Mouse (Mus musculus) heart, embryonic 14.5 days (tissue): ENCODE results near the gene Garnl3. TPM values are rescaled to one million over a fixed set of nuclear protein-coding genes. Genes with fewer than 3 reads are reported as not detected.
A peak's percentile ranks its signal among the peaks of the same experiment; 100 is the strongest.

Source experiments
- ATAC-seq: fragments of 200-750 bp; cut with Nextera tagmentation; 2 replicates; pipeline ENCODE4 v1.8.0; 2017; ENCODE audit warnings: low read depth, moderate TSS enrichment; ENCODE audit not compliant: insufficient number of reproducible peaks, insufficient read depth, low FRiP score
- H3K27ac ChIP-seq, 2 experiments: fragments of 200-500 bp in 1 of 2; fragments of 300-500 bp in 1 of 2; sonication (generic) in 1 of 2; replicated peaks in 1 of 2; 2 replicates each; pipeline ENCODE4 v1.5.1; 2012 to 2014; ENCODE audit warnings: low read depth in 2 of 2, low read length in 2 of 2, control low read depth in 1 of 2, mild to moderate bottlenecking in 1 of 2, mixed read lengths in 1 of 2; ENCODE audit not compliant: control insufficient read depth in 1 of 2, insufficient read depth in 1 of 2
- H3K27me3 ChIP-seq: fragments of 300-500 bp; sonication (generic); 2 replicates; pipeline ENCODE4 v1.6.1; 2014; ENCODE audit warnings: mild to moderate bottlenecking, low read length, control low read depth; ENCODE audit not compliant: control insufficient read depth, insufficient read depth
- H3K36me3 ChIP-seq: fragments of 300-500 bp; sonication (generic); 2 replicates; pipeline ENCODE4 v1.6.1; 2014; ENCODE audit warnings: mild to moderate bottlenecking, control low read depth, low read length, mixed read lengths; ENCODE audit not compliant: control insufficient read depth, insufficient read depth
- H3K4me1 ChIP-seq, 2 experiments: fragments of 200-500 bp in 1 of 2; fragments of 300-500 bp in 1 of 2; sonication (generic) in 1 of 2; 2 replicates each; pipeline ENCODE4 v1.6.1; 2012 to 2014; ENCODE audit warnings: low read length in 2 of 2, control low read depth in 1 of 2, mixed read lengths in 1 of 2; ENCODE audit not compliant: control insufficient read depth in 2 of 2, insufficient read depth in 2 of 2
- H3K4me2 ChIP-seq: fragments of 300-500 bp; sonication (generic); 2 replicates; pipeline ENCODE4 v1.6.1; 2014; ENCODE audit warnings: mild to moderate bottlenecking, low read length
- H3K4me3 ChIP-seq, 2 experiments: fragments of 200-500 bp in 1 of 2; fragments of 300-500 bp in 1 of 2; sonication (generic) in 1 of 2; 2 replicates each; pipeline ENCODE4 v1.5.1; 2012 to 2014; ENCODE audit warnings: low read length in 2 of 2, mild to moderate bottlenecking in 2 of 2, control low read depth in 1 of 2, low read depth in 1 of 2, moderate library complexity in 1 of 2; ENCODE audit not compliant: control insufficient read depth in 1 of 2, insufficient read depth in 1 of 2
- H3K9ac ChIP-seq: fragments of 300-500 bp; sonication (generic); 2 replicates; pipeline ENCODE4 v1.6.1; 2014; ENCODE audit warnings: mild to moderate bottlenecking, low read length
- H3K9me3 ChIP-seq: fragments of 300-500 bp; sonication (generic); 2 replicates; pipeline ENCODE4 v1.6.1; 2016; ENCODE audit warnings: low read length, control low read depth; ENCODE audit not compliant: control insufficient read depth
- WGBS: fragments of 180-500 bp; shearing (Covaris S2); extraction: QIAGEN DNeasy Blood & Tissue Kit; methylation state at CpG from one replicate; pipeline ENCODE4 v1.1.7; 2014; 5-methylcytosine and 5-hydroxymethylcytosine counted together
- polyA plus RNA-seq: library from polyadenylated mRNA; unstranded; fragments of >200 nt; fragmentation: Nextera tagmentation; extraction: Ambion mirVana; gene quantifications from 2 replicates; pipeline ENCODE4 v1.2.1, GENCODE M21; 2014

Garnl3 gene
- 9.0 and 11.0 TPM in 2 replicates for polyA plus RNA-seq

DNA sequence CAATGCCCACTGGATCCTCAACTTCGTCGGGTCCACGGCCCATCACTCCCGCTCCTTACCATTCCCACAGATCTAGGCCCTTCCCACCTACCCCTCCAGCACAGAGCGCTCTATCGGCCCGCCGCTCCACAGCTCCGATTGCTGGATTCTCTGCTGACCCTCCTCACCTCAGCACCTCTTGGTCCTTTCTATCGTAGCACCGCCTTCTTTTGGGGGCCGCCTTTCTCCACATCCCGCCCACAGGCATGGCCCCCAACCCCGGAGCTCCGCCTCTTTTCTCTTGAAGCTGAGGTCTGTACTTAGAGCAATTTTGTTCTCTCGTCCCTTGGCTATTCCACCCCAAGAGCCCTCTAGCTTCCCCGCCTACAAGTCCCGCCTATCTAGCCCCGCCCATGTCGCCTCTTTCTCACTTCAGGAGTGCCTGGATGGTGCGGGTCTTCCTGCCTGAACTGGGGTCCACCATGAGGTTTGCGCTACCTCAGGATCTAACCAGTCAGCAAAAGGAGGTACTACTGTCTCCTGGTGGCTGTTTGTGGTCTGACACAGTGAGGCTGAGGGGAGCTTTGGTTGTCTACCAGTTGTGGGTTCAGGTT, at the start of gene Garnl3:
Garnl3 (minus strand) TSS at position 155 of the 593 bp plus-strand sequence.
- no peak for ATAC-seq
- peak within 1 kb of the TSS; percentile 69 to 76 for H3K27ac ChIP-seq
- peaks cover 7% of the 10 kb centered on the region; the same call in 1 of the 2 replicates for H3K27me3 ChIP-seq
- H3K36me3 ChIP-seq, result no peaks in the 10 kb centered on the region
- H3K9me3 ChIP-seq, result no peaks in the 10 kb centered on the region
- H3K4me3 ChIP-seq, result peak within 1 kb of the TSS; percentile 57 to 76
- WGBS, result under 1% methylated on average over 22 of the region's 22 CpGs
- H3K9ac ChIP-seq, result peak within 1 kb of the TSS; percentile 82
- H3K4me1 ChIP-seq, result peaks cover 6 to 13% of the 10 kb centered on the region in 2 experiments; a peak in 3 of 4 replicates
- peak within 1 kb of the TSS; percentile 91 for H3K4me2 ChIP-seq

GRCm38 (mm10) chr2:33179930-33180630, 48.6 kb upstream of the Garnl3 start:
- 69% methylated on average over 16 of the region's 16 CpGs for WGBS
- H3K4me3 ChIP-seq, result no peak overlapping the region

DNA sequence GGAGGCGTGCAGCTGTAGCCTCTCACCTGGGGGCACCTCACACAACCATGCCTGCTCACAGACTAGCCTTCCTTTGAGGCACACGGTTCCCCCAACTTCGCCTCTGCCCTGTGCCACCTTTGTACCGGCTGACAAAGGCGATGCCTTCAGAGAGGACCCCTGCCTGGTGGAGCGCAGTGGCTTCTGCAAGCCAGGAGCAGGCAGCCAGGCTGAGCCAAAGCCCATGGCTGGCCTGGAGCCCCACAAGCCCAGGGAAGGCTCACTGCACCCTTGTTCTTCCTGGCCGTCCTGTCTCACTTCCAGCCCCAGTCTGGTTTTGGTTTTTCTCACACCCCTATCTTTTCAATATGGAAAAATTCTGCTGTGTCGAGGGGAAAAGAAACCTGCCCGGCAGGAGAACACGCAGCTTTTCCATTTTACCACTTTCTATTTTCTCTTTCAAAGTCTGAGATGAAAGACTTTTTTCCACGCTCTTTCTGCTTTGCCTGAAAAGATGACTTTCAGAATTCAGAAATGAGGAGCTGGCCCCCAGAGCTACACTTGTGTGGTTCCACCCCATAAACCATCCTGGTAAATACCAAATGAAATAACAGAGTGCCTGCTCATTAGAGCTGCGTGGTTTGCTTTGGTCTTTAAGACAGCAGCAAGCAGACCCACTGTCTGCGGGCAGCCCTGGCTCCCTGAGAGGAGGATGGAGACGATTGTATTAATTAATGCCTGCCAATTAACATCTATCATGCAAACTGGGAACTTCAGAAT, 47.9 kb upstream of the Garnl3 start:
- peaks cover 25 to 26% of the 10 kb centered on the region in 2 experiments for H3K4me1 ChIP-seq
- no peak overlapping the region for H3K4me3 ChIP-seq
- no peaks in the 10 kb centered on the region for H3K9me3 ChIP-seq
- no peak for ATAC-seq
- WGBS, result 78% methylated on average over 14 of the region's 14 CpGs
- H3K27ac ChIP-seq, result 0 out of 4 replicates have a peak overlapping the region, but pooled peaks have one; percentile 15 to 29
- no peaks in the 10 kb centered on the region for H3K36me3 ChIP-seq
- no peaks in the 10 kb centered on the region for H3K27me3 ChIP-seq
- peak overlapping the region; percentile 8; the same call in 1 of the 2 replicates for H3K9ac ChIP-seq
- no peak overlapping the region for H3K4me2 ChIP-seq

More at GRCm38 (mm10) chr2:33179930-33180630, 48.6 kb upstream of the Garnl3 start:
- no peaks in the 10 kb centered on the region for H3K36me3 ChIP-seq
- ATAC-seq, result no peak
- no peaks in the 10 kb centered on the region for H3K27me3 ChIP-seq
- H3K9me3 ChIP-seq, result no peaks in the 10 kb centered on the region
- peaks cover 27 to 28% of the 10 kb centered on the region in 2 experiments for H3K4me1 ChIP-seq
- H3K27ac ChIP-seq, result 0 out of 4 replicates have a peak overlapping the region, but pooled peaks of 1 of the 2 experiments have one; percentile 15
- no peak overlapping the region for H3K4me2 ChIP-seq
- H3K9ac ChIP-seq, result 0 out of 2 replicates have a peak overlapping the region, but pooled peaks have one; percentile 0

- Histone ChIP-seq H3K4me1 (peaks cover 24 to 26% of the 10 kb centered on the region in 2 experiments), H3K27me3 (no peaks in the 10 kb centered on the region), H3K36me3 (no peaks in the 10 kb centered on the region), H3K9ac (peak overlapping the region; percentile 51), H3K9me3 (no peaks in the 10 kb centered on the region), H3K4me3 (no peak overlapping the region), H3K27ac (peak overlapping the region; percentile 14 to 87; a peak in 3 of 4 replicates), H3K4me2 (peak overlapping the region; percentile 45)
- no peak for ATAC-seq
- WGBS, result 50% methylated on average over 11 of the region's 11 CpGs
These were observed 46.9 kb upstream of the Garnl3 start for GRCm38 (mm10) chr2:33178243-33178932.

- ATAC-seq, result peak; percentile 73
- 30% methylated on average over 12 of the region's 12 CpGs for WGBS
- peak overlapping the region; percentile 51 for H3K9ac ChIP-seq
These were observed 46.2 kb upstream of the Garnl3 start for GRCm38 (mm10) chr2:33177443-33178242.

GRCm38 (mm10) chr2:33176921-33177320, 45.5 kb upstream of the Garnl3 start:
- H3K27me3 ChIP-seq, result no peaks in the 10 kb centered on the region
- peak overlapping the region; percentile 80 to 87 for H3K27ac ChIP-seq
- H3K4me2 ChIP-seq, result 0 out of 2 replicates have a peak overlapping the region, but pooled peaks have one; percentile 45
- WGBS, result 50% methylated on average over 2 of the region's 2 CpGs
- no peak for ATAC-seq
- H3K4me1 ChIP-seq, result peaks cover 24 to 26% of the 10 kb centered on the region in 2 experiments
- H3K36me3 ChIP-seq, result peaks cover 3% of the 10 kb centered on the region; the same call in 1 of the 2 replicates
- no peak overlapping the region for H3K4me3 ChIP-seq
- H3K9ac ChIP-seq, result peak overlapping the region; percentile 49; the same call in 1 of the 2 replicates
- H3K9me3 ChIP-seq, result no peaks in the 10 kb centered on the region

More at GRCm38 (mm10) chr2:33177443-33178242, 46.2 kb upstream of the Garnl3 start:
- Histone ChIP-seq H3K4me2 (peak overlapping the region; percentile 45), H3K4me3 (no peak overlapping the region), H3K9me3 (no peaks in the 10 kb centered on the region), H3K36me3 (no peaks in the 10 kb centered on the region), H3K27me3 (no peaks in the 10 kb centered on the region), H3K27ac (peak overlapping the region; percentile 80 to 87), H3K4me1 (peaks cover 24 to 26% of the 10 kb centered on the region in 2 experiments)
